Mouse (Mus musculus) heart, adult 2 months (tissue): ENCODE results near the gene Cntrl.

Experiments used
- CTCF ChIP-seq: fragments of 200-600 bp; IDR thresholded peaks from 2 replicates; pipeline ENCODE4 v1.8.1; 2022; ENCODE audit warnings: antibody characterized with exemption, mild to moderate bottlenecking, moderate library complexity
- POLR2A ChIP-seq: fragments of 200-500 bp; IDR thresholded peaks from 2 replicates; pipeline ENCODE4 v1.6.1; 2011; ENCODE audit warnings: mild to moderate bottlenecking, low read depth, low read length, control low read depth; ENCODE audit not compliant: insufficient read depth

GRCm38 (mm10) chr2:35107984-35108635, 1.2 kb upstream of the Cntrl start:
- TF ChIP-seq POLR2A (no peak), CTCF (peak; percentile 61)
